Mouse (Mus musculus) cerebellum, adult 8-10 months (tissue): ENCODE data around the gene Glt1d1.
A peak's percentile ranks its signal among the peaks of the same experiment; 100 is the strongest.
"Not testable (repeated sequence)": the region's sequence is repeated elsewhere in the genome, so short reads cannot be mapped to it uniquely, and the experiment has no call there.

ENCODE experiments used
- DNase-seq: peaks from one replicate; pipeline ENCODE4 v3.0.0; 2022

Glt1d1 gene

DNA sequence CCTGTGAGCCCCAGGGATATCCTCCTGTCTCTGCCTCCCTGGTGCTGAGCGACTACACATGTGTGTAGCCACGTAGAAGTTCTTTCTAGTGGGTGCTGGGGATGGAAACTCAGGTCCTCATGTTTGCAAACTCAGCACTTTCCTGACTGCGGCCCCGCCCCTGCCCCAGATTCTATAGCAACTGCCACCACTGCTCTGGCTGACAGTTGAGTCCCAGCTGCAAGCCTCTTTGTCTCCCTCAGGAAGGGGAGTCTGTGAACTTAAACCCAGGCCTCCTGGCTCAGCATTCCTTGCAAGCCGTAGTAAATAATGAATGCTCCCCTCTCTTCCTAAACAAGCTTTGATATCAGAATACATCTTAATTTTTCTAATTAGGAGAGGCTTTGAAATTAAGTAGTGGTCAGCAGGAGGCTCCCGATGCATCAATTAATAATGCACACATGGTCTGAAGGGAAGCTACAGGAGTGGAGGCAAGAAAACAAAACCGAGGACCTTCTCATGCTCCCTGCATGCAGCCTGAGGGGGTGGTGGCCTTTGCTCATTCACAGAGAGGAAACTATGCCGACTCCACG lies 71.6 kb downstream of the Glt1d1 start:
- no peak for DNase-seq

DNA sequence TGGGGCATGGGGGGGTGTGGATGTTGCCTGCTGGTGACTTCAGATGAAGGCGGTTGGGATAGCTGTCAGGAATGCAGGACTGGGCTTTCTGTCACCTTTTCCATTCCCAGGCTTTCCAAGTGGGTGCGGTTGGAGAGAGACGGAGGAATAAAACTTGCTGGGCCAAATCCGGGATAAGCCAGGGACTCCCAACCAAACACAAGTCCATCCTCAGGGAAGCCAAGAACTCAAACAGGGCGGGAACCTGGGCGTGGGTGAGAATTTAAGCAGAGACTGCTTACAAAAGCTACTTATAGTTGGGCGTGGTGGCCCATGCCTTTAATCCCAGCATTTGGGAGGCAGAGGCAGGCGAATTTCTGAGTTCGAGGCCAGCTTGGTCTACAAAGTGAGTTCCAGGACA lies 73.2 kb downstream of the Glt1d1 start:
- DNase-seq = no peak

GRCm38 (mm10) chr5:127705976-127706375 lies 73.9 kb downstream of the Glt1d1 start:
- DNase-seq = no peak

- no peak for DNase-seq
Measured at GRCm38 (mm10) chr5:127708143-127708542, 76.1 kb downstream of the Glt1d1 start.

GRCm38 (mm10) chr5:127714783-127715704 lies 83.0 kb downstream of the Glt1d1 start:
- no peak for DNase-seq

DNA sequence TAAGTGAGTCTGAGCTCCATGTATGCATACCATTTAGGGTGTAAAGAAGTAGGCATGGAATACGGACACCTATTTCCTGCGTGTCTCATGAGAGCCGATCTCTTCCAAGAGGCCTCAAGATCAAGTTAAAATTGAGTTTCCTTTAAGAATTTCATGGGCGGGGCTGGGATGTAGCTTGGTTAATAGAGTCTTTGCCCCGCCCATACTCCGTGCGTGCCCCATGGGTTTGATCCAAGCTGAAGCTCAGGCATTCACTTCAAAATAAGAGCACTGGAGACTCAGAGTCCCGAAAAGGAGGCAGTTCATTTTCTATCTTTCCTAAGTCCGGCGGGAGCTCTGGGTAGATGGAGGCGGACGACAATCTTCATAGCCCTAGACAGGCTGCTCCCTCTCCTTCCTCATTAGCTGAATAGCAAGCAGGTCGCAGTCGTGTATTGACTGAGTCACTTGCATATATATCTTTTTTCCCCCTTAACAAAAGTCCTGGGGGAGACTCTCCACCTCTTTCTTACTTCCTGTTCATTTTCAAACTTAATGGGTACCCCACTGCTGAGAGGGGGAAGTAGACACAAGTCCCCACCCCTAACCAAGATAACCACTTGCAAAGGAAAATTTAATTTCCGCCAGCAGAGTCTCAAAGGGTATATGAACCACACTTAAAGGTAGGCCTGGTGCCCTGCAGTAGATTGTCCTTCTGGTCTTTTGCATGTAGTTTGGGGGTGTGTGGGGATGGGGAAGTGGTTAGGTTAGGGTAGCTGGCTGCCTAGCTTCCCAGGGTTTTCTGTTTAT lies 88.7 kb downstream of the Glt1d1 start:
- no peak for DNase-seq

DNA sequence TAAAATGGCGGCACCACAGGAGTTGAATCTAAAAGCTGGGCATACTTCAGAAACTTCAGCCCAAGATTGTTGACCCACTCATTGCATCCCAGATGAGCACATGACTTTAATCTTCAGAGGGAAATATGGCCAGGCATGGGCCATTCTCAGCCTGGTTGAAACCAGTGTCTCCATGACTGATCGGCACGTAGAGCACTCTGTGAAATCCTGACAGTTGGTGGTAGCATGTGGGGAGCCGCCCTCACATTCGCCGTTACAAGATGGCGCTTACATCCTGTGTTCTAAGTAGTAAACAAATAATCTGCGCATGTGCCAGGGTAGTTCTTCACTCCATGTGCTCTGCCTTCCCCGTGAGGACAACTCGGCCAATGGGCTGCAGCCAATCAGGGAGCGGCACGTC lies 90.1 kb downstream of the Glt1d1 start:
- DNase-seq = not testable (repeated sequence)

DNA sequence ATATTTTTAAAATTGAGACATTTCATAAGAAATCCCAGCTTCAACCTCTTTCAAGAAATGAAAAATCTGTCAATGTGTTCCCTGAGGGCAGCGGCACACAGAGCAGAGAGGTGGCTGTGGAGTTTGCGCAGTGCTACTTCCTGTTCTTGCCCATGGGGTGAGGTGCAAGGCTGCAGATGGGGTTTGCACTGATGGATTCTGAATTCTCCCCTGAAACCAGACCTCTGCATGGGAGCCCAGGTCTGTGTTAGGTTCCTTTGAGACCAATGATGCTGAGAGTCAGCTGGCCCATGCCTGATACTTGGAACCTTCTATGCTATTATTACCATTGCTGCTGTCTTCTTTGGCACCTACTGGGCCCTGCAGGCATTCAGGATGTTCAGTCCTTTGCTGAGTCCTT lies 98.3 kb downstream of the Glt1d1 start:
- no peak for DNase-seq

DNA sequence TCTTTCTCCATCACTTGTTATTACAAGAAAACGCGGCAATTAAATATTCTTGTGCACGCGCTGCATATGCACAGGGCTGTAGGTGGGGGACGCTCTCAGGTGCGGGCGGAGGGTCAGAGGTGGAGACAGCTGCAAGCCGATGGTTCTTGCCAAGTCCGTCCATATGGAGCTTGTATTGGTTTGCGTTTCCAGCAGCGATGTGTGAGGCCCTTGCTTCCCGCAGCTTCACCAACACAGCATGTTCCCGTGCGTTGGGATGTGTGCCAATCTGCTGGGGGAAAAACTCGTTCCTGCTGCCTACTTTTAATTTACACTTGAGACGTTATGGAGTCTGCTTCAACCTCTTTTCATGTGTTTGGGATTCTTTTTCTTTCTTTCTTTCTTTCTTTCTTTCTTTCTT lies 109.3 kb downstream of the Glt1d1 start:
- peak; percentile 1 for DNase-seq

- DNase-seq = not testable (repeated sequence)
Measured at GRCm38 (mm10) chr5:127749540-127749939, 117.5 kb downstream of the Glt1d1 start.

- DNase-seq = no peak
Measured at GRCm38 (mm10) chr5:127751262-127751975, 119.4 kb downstream of the Glt1d1 start.

GRCm38 (mm10) chr5:127755594-127755993 lies 123.5 kb downstream of the Glt1d1 start:
- no peak for DNase-seq

DNA sequence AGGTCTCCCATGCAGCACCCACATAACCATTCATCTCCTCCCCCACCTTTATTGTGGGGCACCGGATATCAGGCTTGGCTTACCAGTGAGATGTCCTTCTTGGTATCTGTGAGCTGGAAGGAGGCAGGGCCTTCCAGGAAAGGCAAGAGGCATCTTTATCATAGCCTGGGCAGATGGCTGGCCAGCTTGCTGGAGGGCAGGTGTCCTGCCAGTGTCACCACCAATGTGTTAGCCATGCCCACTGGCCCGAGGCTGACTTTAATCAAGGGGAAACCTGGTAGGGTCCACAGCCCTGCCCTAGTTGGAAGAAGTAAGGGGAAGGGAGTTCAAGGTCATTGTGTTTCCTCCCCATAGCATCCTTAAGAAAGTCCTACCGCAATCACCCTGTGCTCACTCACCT lies 123.9 kb downstream of the Glt1d1 start:
- no peak for DNase-seq

- DNase-seq = no peak
Measured at GRCm38 (mm10) chr5:127756671-127757423, 124.8 kb downstream of the Glt1d1 start.

- no peak for DNase-seq
Measured at GRCm38 (mm10) chr5:127758576-127758975, 126.5 kb downstream of the Glt1d1 start.
